Mouse (Mus musculus): ENCODE measurements around the gene Pqlc3. TPM values are rescaled to one million over a fixed set of nuclear protein-coding genes. Genes with fewer than 3 reads are reported as not detected.

Pqlc3 gene
- total and polyA plus RNA-seq, 3 experiments, result 5.2 to 13.1 TPM; not detected in 1

DNA sequence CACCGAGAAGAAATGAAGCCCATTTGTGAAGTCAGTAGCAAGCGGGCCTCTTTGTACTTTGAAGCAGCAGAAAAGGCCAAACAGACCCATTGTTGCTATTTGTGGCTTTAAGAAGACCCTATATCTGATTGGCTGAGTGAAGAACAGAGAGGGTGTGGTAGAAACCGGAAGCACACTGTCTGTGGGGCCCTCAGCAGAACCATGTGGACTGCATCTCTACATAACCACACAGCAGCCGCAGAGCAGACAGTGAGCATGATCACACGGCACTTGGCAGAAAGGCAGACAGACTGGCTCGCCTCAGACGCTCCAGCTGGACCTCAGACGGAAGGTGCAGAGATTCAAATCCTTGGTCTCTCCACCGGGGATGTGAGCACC lies 33.2 kb upstream of the Pqlc3 start (continued):
- TF ChIP-seq MAZ (IDR thresholded peaks at IDR 0.05; ENCODE audit: low read depth, low read length) (no peak), ZNF384 (IDR thresholded peaks at IDR 0.05; ENCODE audit: low read depth, low read length) (no peak), KAT2A (conservative IDR thresholded peaks at IDR 0.05; ENCODE audit: low read depth, low read length) (no peak)

DNA sequence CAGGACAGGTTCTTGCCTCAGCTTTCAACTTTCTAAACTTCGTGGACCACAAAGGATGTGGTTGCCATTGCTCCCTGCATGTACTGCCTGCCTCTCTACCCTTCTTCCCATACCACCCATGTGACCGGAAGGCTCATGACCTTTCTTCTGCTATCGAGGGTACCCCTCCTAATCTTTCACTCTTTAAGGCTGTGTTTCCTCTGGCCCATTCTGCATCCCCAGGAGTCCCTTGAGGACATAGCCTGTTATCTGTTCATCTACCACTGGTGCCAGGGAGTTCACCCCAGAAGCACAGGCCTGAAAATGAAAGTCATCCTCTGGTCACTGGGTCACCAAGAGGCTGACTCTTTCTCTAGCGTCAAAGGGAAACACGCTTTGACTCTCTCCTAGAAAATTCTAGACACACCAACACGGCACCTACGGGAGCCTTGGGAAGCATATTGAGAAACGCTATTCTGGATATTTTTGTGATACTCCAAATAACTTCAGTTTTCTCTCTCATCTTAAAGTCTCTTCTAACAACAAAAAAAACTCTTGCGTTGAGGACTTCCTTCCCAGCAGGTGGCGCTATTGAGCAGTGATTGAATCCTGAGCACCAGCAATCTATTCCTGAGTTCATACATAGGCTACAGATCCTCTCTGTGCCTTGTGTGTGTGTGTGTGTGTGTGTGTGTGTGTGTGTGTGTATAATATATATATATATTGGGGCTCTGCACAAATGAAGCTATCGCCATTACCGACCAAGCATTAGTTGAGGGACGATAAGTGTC lies 32.7 kb upstream of the Pqlc3 start:
- H3K4me3 ChIP-seq (ENCODE audit: control insufficient read depth in 1 of 2, insufficient read depth in 1 of 2, low read depth in 2 of 2, low read length in 2 of 2), result peak overlapping the region; percentile 44 to 64
- no peaks in the 10 kb centered on the region; the same call in 1 of the 2 replicates for H3K79me2 ChIP-seq (ENCODE audit: control insufficient read depth, insufficient read depth, low read length, poor library complexity)
- TF ChIP-seq USF2 (IDR thresholded peaks at IDR 0.05; ENCODE audit: borderline replicate concordance in 1 of 2, insufficient read depth in 1 of 2, low read depth in 1 of 2, low read length in 2 of 2), result 0 out of 4 replicates have a peak, but pooled peaks of 1 of the 2 experiments have one; percentile 17
- TF ChIP-seq RCOR1 (IDR thresholded peaks at IDR 0.05; ENCODE audit: low read depth, low read length), result no peak
- TF ChIP-seq ZNF384 (IDR thresholded peaks at IDR 0.05; ENCODE audit: low read depth, low read length), result peak; percentile 80
- no peak for TF ChIP-seq CHD2 (IDR thresholded peaks at IDR 0.05; ENCODE audit: low read length)
- TF ChIP-seq SMC3 (IDR thresholded peaks at IDR 0.05; ENCODE audit: low read depth, low read length), result peak; percentile 54
- TF ChIP-seq RAD21 (IDR thresholded peaks at IDR 0.05; ENCODE audit: low read depth, low read length), result peak; percentile 47
- TF ChIP-seq CTCF (IDR thresholded peaks at IDR 0.05 in 2 of 3, conservative IDR thresholded peaks at IDR 0.05 in 1 of 3; ENCODE audit: control insufficient read depth in 1 of 3, insufficient read depth in 1 of 3, low read depth in 2 of 3, low read length in 3 of 3, poor library complexity in 1 of 3, severe bottlenecking in 1 of 3), result peak; percentile 61 to 64 (median 64)
- no peak for TF ChIP-seq TBP (IDR thresholded peaks at IDR 0.05; ENCODE audit: low read depth, low read length)
- TF ChIP-seq USF1 (IDR thresholded peaks at IDR 0.05; ENCODE audit: low read depth, low read length), result peak; percentile 64
- no peaks in the 10 kb centered on the region; a peak in 1 of 4 replicates for H3K36me3 ChIP-seq (ENCODE audit: control insufficient read depth in 1 of 2, insufficient read depth in 2 of 2, low read length in 2 of 2)
- peaks cover 0 to 7% of the 10 kb centered on the region in 2 experiments; a peak in 2 of 4 replicates for H3K4me1 ChIP-seq (ENCODE audit: control insufficient read depth in 1 of 2, insufficient read depth in 2 of 2, low read length in 2 of 2)
- peak overlapping the region; percentile 78 for H3K27ac ChIP-seq (ENCODE audit: control insufficient read depth, low read depth, low read length)
- no peaks in the 10 kb centered on the region for H3K27me3 ChIP-seq (ENCODE audit: control insufficient read depth in 1 of 2, insufficient read depth in 2 of 2, low read length in 2 of 2)
- peak; percentile 90 for DNase-seq (ENCODE audit: low read depth, low spot score)
- H3K9ac ChIP-seq (ENCODE audit: control insufficient read depth, low read depth, low read length, poor library complexity, severe bottlenecking), result peak overlapping the region; percentile 62
- H3K9me3 ChIP-seq (replicated peaks; ENCODE audit: insufficient read depth, low read length), result no peaks in the 10 kb centered on the region

DNA sequence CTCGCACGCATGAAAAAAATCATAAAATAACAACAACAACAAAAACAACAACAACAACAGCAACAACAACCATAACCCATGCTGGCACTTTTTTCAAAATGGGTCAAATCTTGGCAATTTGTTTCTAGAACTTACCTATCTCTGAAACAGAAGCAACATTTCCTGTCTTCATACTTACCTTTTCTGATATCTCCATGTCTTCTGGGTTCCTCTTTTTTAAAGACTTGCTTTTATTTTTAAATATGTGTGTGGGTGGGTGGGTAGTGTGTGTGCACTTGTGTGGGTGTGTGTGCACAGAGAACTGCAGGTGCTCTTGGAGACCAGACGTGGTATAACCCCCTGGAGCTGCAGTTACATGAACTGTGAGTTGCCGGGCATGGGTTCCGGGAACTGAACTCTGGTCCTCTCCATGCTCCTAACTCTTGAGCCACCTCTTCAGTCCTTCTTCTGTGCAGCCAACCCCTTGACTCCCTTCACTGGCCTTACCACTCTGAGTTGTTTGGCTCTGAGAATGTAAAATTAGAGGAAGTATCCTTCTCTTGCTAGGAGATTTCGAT lies 24.4 kb upstream of the Pqlc3 start:
- no peak overlapping the region; a peak in 1 of 4 replicates for H3K4me3 ChIP-seq (ENCODE audit: control insufficient read depth in 1 of 2, insufficient read depth in 1 of 2, low read depth in 2 of 2, low read length in 2 of 2)
- H3K4me1 ChIP-seq (ENCODE audit: control insufficient read depth in 1 of 2, insufficient read depth in 2 of 2, low read length in 2 of 2), result peaks cover 16 to 30% of the 10 kb centered on the region in 2 experiments
- H3K9ac ChIP-seq (ENCODE audit: control insufficient read depth, low read depth, low read length, poor library complexity, severe bottlenecking), result no peak overlapping the region
- no peak overlapping the region; the same call in 1 of the 2 replicates for H3K27ac ChIP-seq (ENCODE audit: control insufficient read depth, low read depth, low read length)
- DNase-seq (ENCODE audit: low read depth, low spot score), result peak; percentile 60
- no peaks in the 10 kb centered on the region for H3K79me2 ChIP-seq (ENCODE audit: control insufficient read depth, insufficient read depth, low read length, poor library complexity)
- H3K27me3 ChIP-seq (ENCODE audit: control insufficient read depth in 1 of 2, insufficient read depth in 2 of 2, low read length in 2 of 2), result no peaks in the 10 kb centered on the region
- no peaks in the 10 kb centered on the region for H3K9me3 ChIP-seq (replicated peaks; ENCODE audit: insufficient read depth, low read length)
- H3K36me3 ChIP-seq (ENCODE audit: control insufficient read depth in 1 of 2, insufficient read depth in 2 of 2, low read length in 2 of 2), result peaks cover 0 to 16% of the 10 kb centered on the region in 2 experiments; a peak in 2 of 4 replicates
- TF ChIP-seq ZKSCAN1 (IDR thresholded peaks at IDR 0.05; ENCODE audit: low read depth, low read length) (no peak), ZNF384 (IDR thresholded peaks at IDR 0.05; ENCODE audit: low read depth, low read length) (no peak), MAZ (IDR thresholded peaks at IDR 0.05; ENCODE audit: low read depth, low read length) (no peak), KAT2A (conservative IDR thresholded peaks at IDR 0.05; ENCODE audit: low read depth, low read length) (no peak), MAX (IDR thresholded peaks at IDR 0.05; ENCODE audit: low read length) (no peak), TBP (IDR thresholded peaks at IDR 0.05; ENCODE audit: low read depth, low read length) (0 out of 2 replicates have a peak, but pooled peaks have one; percentile 29), SMC3 (IDR thresholded peaks at IDR 0.05; ENCODE audit: low read depth, low read length) (no peak), BHLHE40 (IDR thresholded peaks at IDR 0.05; ENCODE audit: borderline replicate concordance, low read depth, low read length) (no peak), NRF1 (IDR thresholded peaks at IDR 0.05; ENCODE audit: insufficient read depth, low read depth, low read length, poor library complexity, severe bottlenecking) (no peak), EP300 (IDR thresholded peaks at IDR 0.05; ENCODE audit: low read depth in 1 of 2, low read length in 2 of 2) (peak; percentile 70 to 78), HCFC1 (IDR thresholded peaks at IDR 0.05; ENCODE audit: low read depth, low read length) (no peak), POLR2AphosphoS2 (IDR thresholded peaks at IDR 0.05; ENCODE audit: low read length) (no peak), MYC (IDR thresholded peaks at IDR 0.05; ENCODE audit: low read depth, low read length) (no peak), ZMIZ1 (IDR thresholded peaks at IDR 0.05; ENCODE audit: low read depth, low read length) (no peak), MEF2A (IDR thresholded peaks at IDR 0.05; ENCODE audit: extremely low read depth, insufficient replicate concordance, low read depth, low read length, poor library complexity, severe bottlenecking) (no peak; the same call in 1 of the 2 replicates), TCF12 (IDR thresholded peaks at IDR 0.05; ENCODE audit: low read depth, low read length) (0 out of 2 replicates have a peak, but pooled peaks have one; percentile 20), GABPA (IDR thresholded peaks at IDR 0.05; ENCODE audit: low read depth, low read length) (no peak), ELF1 (IDR thresholded peaks at IDR 0.05; ENCODE audit: low read depth, low read length) (no peak), POLR2A (IDR thresholded peaks at IDR 0.05; ENCODE audit: control insufficient read depth in 1 of 2, insufficient read depth in 1 of 2, low read depth in 1 of 2, low read length in 2 of 2, poor library complexity in 1 of 2) (no peak)

All from MEL (cell line).